In genomic region chr17:23193441-23193840, GRCm38 (mm10) we compare ENCODE assay signal across 7 mouse cellular contexts. TPM values are rescaled to one million over a fixed set of nuclear protein-coding genes. Genes with fewer than 3 reads are reported as not detected.
DNase-seq lines count a peak whose midpoint lies in the region; ATAC-seq and TF ChIP-seq lines count a peak whose summit lies in the region.

No protein-coding gene starts in this region.

- peak; percentile 58 for DNase-seq in adipocyte (ENCODE audit: low spot score)
- peak; percentile 48 to 54 for DNase-seq in cerebellum, postnatal 36 days
- peak; percentile 29 for DNase-seq in gastrocnemius, adult 18-20 months (ENCODE audit: low spot score)
- DNase-seq in hindbrain, postnatal 0 days (ENCODE audit: low spot score) = peak; percentile 57
- DNase-seq in left cerebral cortex, postnatal 25 days (ENCODE audit: low spot score in 2 of 2) = peak; percentile 37 to 66
- DNase-seq in right cerebral cortex, postnatal 36 days (ENCODE audit: low spot score in 2 of 2) = peak; percentile 11 to 47

- WGBS in hindbrain, postnatal 0 days = 0% methylated on average over 11 of the region's 11 CpGs

- H3K27ac ChIP-seq in hindbrain, postnatal 0 days = no peak overlapping the region

- H3K36me3 ChIP-seq in hindbrain, postnatal 0 days (ENCODE audit: insufficient read depth, low read length) = no peaks in the 10 kb centered on the region

- no peaks in the 10 kb centered on the region for H3K27me3 ChIP-seq in hindbrain, postnatal 0 days (ENCODE audit: insufficient read depth, low read length)

- intact Hi-C loops in left cerebral cortex, postnatal 25 days (cut with DNase I) = loop anchor here (5.0 kb wide), 2 partner anchors 354 to 456 kb away; no protein-coding TSS in a partner anchor

- peaks cover 3% of the 10 kb centered on the region for H3K4me1 ChIP-seq in hindbrain, postnatal 0 days (ENCODE audit: insufficient read depth, low read length)

- H3K9ac ChIP-seq in hindbrain, postnatal 0 days (replicated peaks; ENCODE audit: low read length) = no peak overlapping the region

- H3K4me2 ChIP-seq in hindbrain, postnatal 0 days (ENCODE audit: low read depth, low read length) = peak overlapping the region; percentile 79

- ATAC-seq in hindbrain, postnatal 0 days = peak; percentile 88
- ATAC-seq in megakaryocyte-erythroid progenitor cell, adult 5-6 weeks (replicated peaks; ENCODE audit: low FRiP score, low TSS enrichment, poor library complexity, severe bottlenecking) = peak; percentile 87

- H3K9me3 ChIP-seq in hindbrain, postnatal 0 days (ENCODE audit: low read length) = no peaks in the 10 kb centered on the region

- no peak for TF ChIP-seq CTCF in hindbrain, postnatal 0 days (IDR thresholded peaks at IDR 0.05; ENCODE audit: low read depth)

- peak overlapping the region; percentile 72 for H3K4me3 ChIP-seq in hindbrain, postnatal 0 days (ENCODE audit: low read length)

RNA-seq across cellular contexts. Expression of gene Zfp40, which starts 0.4 kb away (rescaled TPM):
- total RNA-seq in gastrocnemius, adult 18-20 months (2021) = 1 to 10 TPM; 1.2 to 1.5 TPM
- total RNA-seq in hindbrain, postnatal 0 days (2014; rRNA removed) = 12.2 and 23.3 TPM in 2 replicates
- 15.3 and 19.2 TPM in 2 replicates for polyA plus RNA-seq in hindbrain, postnatal 0 days (2015; fragmentation: Nextera tagmentation; extraction: Ambion mirVana)
- total RNA-seq in left cerebral cortex, postnatal 25 days (2021) = 10 to 100 TPM; 21.2 to 27.5 TPM
- 7.1 and 20.3 TPM in 2 replicates for total RNA-seq in megakaryocyte-erythroid progenitor cell, adult 5-6 weeks (2014; fragmentation: Nextera tagmentation)
- 10.0 and 11.7 TPM in 2 replicates for total RNA-seq in megakaryocyte-erythroid progenitor cell, adult 5-6 weeks (2017)
